Mouse (Mus musculus) hindbrain, embryonic 10.5 days (tissue): ENCODE measurements around the gene Adgre5. TPM values are rescaled to one million over a fixed set of nuclear protein-coding genes. Genes with fewer than 3 reads are reported as not detected.

Experiments used
- DNase-seq: peaks from one replicate; pipeline ENCODE4 v3.0.0-alpha.2; 2017; ENCODE audit warnings: low spot score
- H3K27ac ChIP-seq: fragments of 300-500 bp; sonication (generic); 2 replicates; pipeline ENCODE4 v1.5.1; 2016; ENCODE audit warnings: mild to moderate bottlenecking, moderate library complexity
- H3K27me3 ChIP-seq: fragments of 300-500 bp; sonication (generic); 2 replicates; pipeline ENCODE4 v1.6.1; 2016; ENCODE audit warnings: mild to moderate bottlenecking; ENCODE audit not compliant: poor library complexity, insufficient read depth, severe bottlenecking
- H3K36me3 ChIP-seq: fragments of 300-500 bp; sonication (generic); 2 replicates; pipeline ENCODE4 v1.6.1; 2016; ENCODE audit warnings: mild to moderate bottlenecking, moderate library complexity
- H3K4me1 ChIP-seq: fragments of 300-500 bp; sonication (generic); replicated peaks from 2 replicates; pipeline ENCODE4 v1.6.1; 2016; ENCODE audit warnings: mild to moderate bottlenecking
- H3K4me3 ChIP-seq: fragments of 300-500 bp; sonication (generic); 2 replicates; pipeline ENCODE4 v1.5.1; 2016; ENCODE audit warnings: mild to moderate bottlenecking, moderate library complexity
- H3K9me3 ChIP-seq: fragments of 300-500 bp; sonication (generic); 2 replicates; pipeline ENCODE4 v1.6.1; 2016; ENCODE audit warnings: mild to moderate bottlenecking, moderate library complexity
- WGBS: fragments of 180-500 bp; shearing (Covaris S2); methylation state at CpG from one replicate; pipeline ENCODE4 v1.1.7; 2016; 5-methylcytosine and 5-hydroxymethylcytosine counted together
- polyA plus RNA-seq: library from polyadenylated mRNA; unstranded; fragments of >200 nt; fragmentation: Nextera tagmentation; extraction: Ambion mirVana; gene quantifications from 2 replicates; pipeline ENCODE4 v1.2.1, GENCODE M21; 2016

Adgre5 gene
- polyA plus RNA-seq, 1 experiment from 2014 or later: 9.3 TPM

GRCm38 (mm10) chr8:83747661-83748346 lies 6.7 kb upstream of the Adgre5 start:
- Histone ChIP-seq H3K4me1 (peaks cover 32% of the 10 kb centered on the region), H3K9me3 (no peaks in the 10 kb centered on the region), H3K36me3 (no peaks in the 10 kb centered on the region), H3K27ac (peak overlapping the region; percentile 78), H3K27me3 (peaks cover 47% of the 10 kb centered on the region), H3K4me3 (peak overlapping the region; percentile 54)
- DNase-seq: peak; percentile 63
- WGBS: 2% methylated on average over 28 of the region's 28 CpGs

- Histone ChIP-seq H3K9me3 (no peaks in the 10 kb centered on the region), H3K4me3 (no peak overlapping the region), H3K36me3 (no peaks in the 10 kb centered on the region), H3K27me3 (peaks cover 79% of the 10 kb centered on the region), H3K27ac (no peak overlapping the region), H3K4me1 (peaks cover 34% of the 10 kb centered on the region)
- WGBS: 79% methylated on average over 4 of the region's 4 CpGs
- DNase-seq: no peak
Observed at GRCm38 (mm10) chr8:83744070-83744469, 2.9 kb upstream of the Adgre5 start.

GRCm38 (mm10) chr8:83742968-83743367 lies 1.8 kb upstream of the Adgre5 start:
- H3K27me3 ChIP-seq: peaks cover 74% of the 10 kb centered on the region

GRCm38 (mm10) chr8:83741849-83742655 lies 926 bp upstream of the Adgre5 start:
- Histone ChIP-seq H3K27ac (no peak overlapping the region), H3K4me3 (peak overlapping the region; percentile 62; the same call in 1 of the 2 replicates), H3K36me3 (no peaks in the 10 kb centered on the region), H3K27me3 (peaks cover 64% of the 10 kb centered on the region), H3K9me3 (peaks cover 4% of the 10 kb centered on the region; the same call in 1 of the 2 replicates), H3K4me1 (peaks cover 26% of the 10 kb centered on the region)
- DNase-seq: no peak
- WGBS: 76% methylated on average over 19 of the region's 19 CpGs

More at GRCm38 (mm10) chr8:83742968-83743367, 1.8 kb upstream of the Adgre5 start:
- H3K4me3 ChIP-seq: no peak overlapping the region
- WGBS: 93% methylated on average over 6 of the region's 6 CpGs
- no peaks in the 10 kb centered on the region for H3K36me3 ChIP-seq
- H3K4me1 ChIP-seq: peaks cover 27% of the 10 kb centered on the region
- DNase-seq: no peak
- H3K27ac ChIP-seq: no peak overlapping the region
- H3K9me3 ChIP-seq: no peaks in the 10 kb centered on the region

- DNase-seq: peak; percentile 17
- WGBS: 19% methylated on average over 3 of the region's 3 CpGs
- peak overlapping the region; percentile 62 for H3K4me3 ChIP-seq
- H3K36me3 ChIP-seq: no peaks in the 10 kb centered on the region
- peak overlapping the region; percentile 86 for H3K27ac ChIP-seq
- peaks cover 26% of the 10 kb centered on the region for H3K4me1 ChIP-seq
- H3K9me3 ChIP-seq: peaks cover 7% of the 10 kb centered on the region; the same call in 1 of the 2 replicates
- peaks cover 50% of the 10 kb centered on the region for H3K27me3 ChIP-seq
Observed at GRCm38 (mm10) chr8:83740586-83740975, 545 bp downstream of the Adgre5 start.

- Histone ChIP-seq H3K36me3 (no peaks in the 10 kb centered on the region), H3K27ac (no peak overlapping the region), H3K27me3 (peaks cover 51% of the 10 kb centered on the region), H3K9me3 (peaks cover 7% of the 10 kb centered on the region; the same call in 1 of the 2 replicates), H3K4me1 (peaks cover 26% of the 10 kb centered on the region), H3K4me3 (no peak overlapping the region)
- WGBS: 46% methylated on average over 8 of the region's 8 CpGs
- no peak for DNase-seq
Observed at GRCm38 (mm10) chr8:83739711-83740468, 1.2 kb downstream of the Adgre5 start.

GRCm38 (mm10) chr8:83738949-83739710 lies 2.0 kb downstream of the Adgre5 start:
- Histone ChIP-seq H3K27ac (no peak overlapping the region), H3K27me3 (peaks cover 58% of the 10 kb centered on the region), H3K4me3 (no peak overlapping the region), H3K36me3 (no peaks in the 10 kb centered on the region), H3K9me3 (peaks cover 7% of the 10 kb centered on the region; the same call in 1 of the 2 replicates), H3K4me1 (peaks cover 26% of the 10 kb centered on the region)
- DNase-seq: no peak
- WGBS: 78% methylated on average over 10 of the region's 10 CpGs

GRCm38 (mm10) chr8:83737852-83738562 lies 3.1 kb downstream of the Adgre5 start:
- Histone ChIP-seq H3K4me1 (peaks cover 26% of the 10 kb centered on the region), H3K27me3 (peaks cover 64% of the 10 kb centered on the region), H3K36me3 (no peaks in the 10 kb centered on the region), H3K4me3 (no peak overlapping the region), H3K27ac (no peak overlapping the region), H3K9me3 (peaks cover 7% of the 10 kb centered on the region; the same call in 1 of the 2 replicates)
- WGBS: 79% methylated on average over 4 of the region's 4 CpGs
- DNase-seq: no peak

GRCm38 (mm10) chr8:83737346-83737745 lies 3.8 kb downstream of the Adgre5 start:
- Histone ChIP-seq H3K27ac (no peak overlapping the region), H3K4me1 (peaks cover 26% of the 10 kb centered on the region), H3K9me3 (peaks cover 7% of the 10 kb centered on the region; the same call in 1 of the 2 replicates), H3K4me3 (no peak overlapping the region), H3K27me3 (peaks cover 57% of the 10 kb centered on the region), H3K36me3 (no peaks in the 10 kb centered on the region)
- WGBS: 86% methylated on average over 4 of the region's 4 CpGs
- DNase-seq: no peak

- Histone ChIP-seq H3K4me3 (no peak overlapping the region), H3K27me3 (peaks cover 51% of the 10 kb centered on the region), H3K4me1 (peaks cover 26% of the 10 kb centered on the region), H3K36me3 (no peaks in the 10 kb centered on the region), H3K9me3 (peaks cover 7% of the 10 kb centered on the region; the same call in 1 of the 2 replicates), H3K27ac (no peak overlapping the region)
- DNase-seq: no peak
- 84% methylated on average over 4 of the region's 4 CpGs for WGBS
Observed at GRCm38 (mm10) chr8:83736681-83737080, 4.4 kb downstream of the Adgre5 start.

- 83% methylated on average over 6 of the region's 6 CpGs for WGBS
- Histone ChIP-seq H3K4me3 (no peak overlapping the region), H3K27ac (no peak overlapping the region)
Observed at GRCm38 (mm10) chr8:83732919-83733318, 8.2 kb downstream of the Adgre5 start.

More at GRCm38 (mm10) chr8:83732919-83733318, 8.2 kb downstream of the Adgre5 start:
- Histone ChIP-seq H3K36me3 (no peaks in the 10 kb centered on the region), H3K4me1 (peaks cover 5% of the 10 kb centered on the region; the same call in 1 of the 2 replicates), H3K27me3 (peaks cover 19% of the 10 kb centered on the region), H3K9me3 (peaks cover 7% of the 10 kb centered on the region; the same call in 1 of the 2 replicates)
- DNase-seq: no peak
